Mouse (Mus musculus) liver, embryonic 15.5 days (tissue): Measurements from ENCODE around the gene Cbr4. TPM values are rescaled to one million over a fixed set of nuclear protein-coding genes. Genes with fewer than 3 reads are reported as not detected.

Source experiments
- ATAC-seq: fragments of 200-750 bp; cut with Nextera tagmentation; 2 replicates; pipeline ENCODE4 v1.8.0; 2017; ENCODE audit warnings: moderate number of reproducible peaks, mild to moderate bottlenecking, moderate library complexity; ENCODE audit not compliant: insufficient read depth
- H3K27ac ChIP-seq: fragments of 300-500 bp; sonication (generic); replicated peaks from 2 replicates; pipeline ENCODE4 v1.5.1; 2015; ENCODE audit warnings: mild to moderate bottlenecking, inconsistent platforms
- H3K27me3 ChIP-seq: fragments of 300-500 bp; sonication (generic); 2 replicates; pipeline ENCODE4 v1.6.1; 2015; ENCODE audit warnings: mild to moderate bottlenecking, inconsistent platforms
- H3K36me3 ChIP-seq: fragments of 300-500 bp; sonication (generic); replicated peaks from 2 replicates; pipeline ENCODE4 v1.6.1; 2015; ENCODE audit warnings: moderate library complexity, mild to moderate bottlenecking, inconsistent platforms
- H3K4me1 ChIP-seq: fragments of 300-500 bp; sonication (generic); replicated peaks from 2 replicates; pipeline ENCODE4 v1.6.1; 2015; ENCODE audit warnings: inconsistent platforms
- H3K4me2 ChIP-seq: fragments of 300-500 bp; sonication (generic); 2 replicates; pipeline ENCODE4 v1.6.1; 2015; ENCODE audit warnings: moderate library complexity, mild to moderate bottlenecking, inconsistent platforms
- H3K4me3 ChIP-seq: fragments of 300-500 bp; sonication (generic); replicated peaks from 2 replicates; pipeline ENCODE4 v1.5.1; 2015; ENCODE audit warnings: mild to moderate bottlenecking, inconsistent platforms
- H3K9ac ChIP-seq: fragments of 300-500 bp; sonication (generic); 2 replicates; pipeline ENCODE4 v1.6.1; 2015; ENCODE audit warnings: moderate library complexity, mild to moderate bottlenecking, inconsistent platforms
- H3K9me3 ChIP-seq: fragments of 300-500 bp; sonication (generic); replicated peaks from 2 replicates; pipeline ENCODE4 v1.6.1; 2016; ENCODE audit warnings: inconsistent platforms
- WGBS: fragments of 180-500 bp; shearing (Covaris S2); methylation state at CpG from one replicate; pipeline ENCODE4 v1.1.7; 2015; ENCODE audit warnings: mixed read lengths; ENCODE audit not compliant: insufficient replicate concordance; 5-methylcytosine and 5-hydroxymethylcytosine counted together
- polyA plus RNA-seq: library from polyadenylated mRNA; unstranded; fragments of >200 nt; fragmentation: Nextera tagmentation; extraction: Ambion mirVana; gene quantifications from 2 replicates; pipeline ENCODE4 v1.2.1, GENCODE M21; 2015

The Cbr4 gene
- polyA plus RNA-seq, 1 experiment from 2014 or later, result 19.5 TPM

GRCm38 (mm10) chr8:61552221-61552620 lies 64.7 kb downstream of the Cbr4 start:
- WGBS, result 45% methylated on average over 6 of the region's 6 CpGs
- Histone ChIP-seq H3K4me1 (no peaks in the 10 kb centered on the region), H3K4me2 (no peak overlapping the region), H3K27ac (no peak overlapping the region), H3K9ac (no peak overlapping the region), H3K27me3 (no peaks in the 10 kb centered on the region), H3K4me3 (no peak overlapping the region), H3K36me3 (peaks cover 16% of the 10 kb centered on the region), H3K9me3 (no peaks in the 10 kb centered on the region)
- no peak for ATAC-seq

- WGBS, result 70% methylated on average over 8 of the region's 8 CpGs
- H3K9ac ChIP-seq, result no peak overlapping the region
- no peak overlapping the region for H3K4me3 ChIP-seq
- H3K4me2 ChIP-seq, result no peak overlapping the region
- H3K27me3 ChIP-seq, result no peaks in the 10 kb centered on the region
- H3K4me1 ChIP-seq, result no peaks in the 10 kb centered on the region
- no peak overlapping the region for H3K27ac ChIP-seq
- no peak for ATAC-seq
- H3K9me3 ChIP-seq, result no peaks in the 10 kb centered on the region
- peaks cover 16% of the 10 kb centered on the region for H3K36me3 ChIP-seq
Measured at GRCm38 (mm10) chr8:61552755-61553402, 65.3 kb downstream of the Cbr4 start.

- no peak overlapping the region for H3K4me3 ChIP-seq
- no peak overlapping the region for H3K4me2 ChIP-seq
- no peak for ATAC-seq
- H3K27me3 ChIP-seq, result no peaks in the 10 kb centered on the region
- no peak overlapping the region for H3K27ac ChIP-seq
- no peak overlapping the region for H3K9ac ChIP-seq
- H3K4me1 ChIP-seq, result peaks cover 3% of the 10 kb centered on the region; the same call in 1 of the 2 replicates
- WGBS, result 69% methylated on average over 6 of the region's 6 CpGs
- H3K36me3 ChIP-seq, result no peaks in the 10 kb centered on the region
- no peaks in the 10 kb centered on the region for H3K9me3 ChIP-seq
Measured at GRCm38 (mm10) chr8:61555343-61555742, 67.8 kb downstream of the Cbr4 start.

GRCm38 (mm10) chr8:61556219-61556618 lies 68.7 kb downstream of the Cbr4 start:
- Histone ChIP-seq H3K36me3 (no peaks in the 10 kb centered on the region), H3K9ac (no peak overlapping the region), H3K4me1 (peaks cover 3% of the 10 kb centered on the region; the same call in 1 of the 2 replicates), H3K4me2 (no peak overlapping the region), H3K4me3 (no peak overlapping the region), H3K27me3 (no peaks in the 10 kb centered on the region), H3K27ac (no peak overlapping the region), H3K9me3 (no peaks in the 10 kb centered on the region)
- 59% methylated on average over 8 of the region's 8 CpGs for WGBS
- ATAC-seq, result no peak
